Mouse (Mus musculus) mouse embryonic stem cell (cell line): ENCODE data around the gene Kcnk2.

ENCODE experiments used
- in situ Hi-C, 2 experiments: fragments of 300-500 bp; cut with MboI; formaldehyde crosslinking; loops; 1 replicate in 1 of 2; 3 replicates in 1 of 2; pipeline ENCODE4 v1.14.3; 2019 to 2020; ENCODE audit warnings: low sequenced_read_pairs in 2 of 2, low pct_unique_long_range_greater_than_20kb in 1 of 2, mixed read lengths in 1 of 2; ENCODE audit not compliant: unreplicated experiment in 1 of 2

The Kcnk2 gene

GRCm38 (mm10) chr1:189402223-189402943 is at the start of gene Kcnk2:
Kcnk2 (minus strand) TSS chr1:189402273.
- in situ Hi-C loops = no loop called here

- in situ Hi-C loops = no loop called here
These were observed 38.7 kb upstream of the Kcnk2 start for GRCm38 (mm10) chr1:189440741-189441140.

GRCm38 (mm10) chr1:189437126-189437525 is 35.1 kb upstream of the Kcnk2 start:
- in situ Hi-C loops = no loop called here

DNA sequence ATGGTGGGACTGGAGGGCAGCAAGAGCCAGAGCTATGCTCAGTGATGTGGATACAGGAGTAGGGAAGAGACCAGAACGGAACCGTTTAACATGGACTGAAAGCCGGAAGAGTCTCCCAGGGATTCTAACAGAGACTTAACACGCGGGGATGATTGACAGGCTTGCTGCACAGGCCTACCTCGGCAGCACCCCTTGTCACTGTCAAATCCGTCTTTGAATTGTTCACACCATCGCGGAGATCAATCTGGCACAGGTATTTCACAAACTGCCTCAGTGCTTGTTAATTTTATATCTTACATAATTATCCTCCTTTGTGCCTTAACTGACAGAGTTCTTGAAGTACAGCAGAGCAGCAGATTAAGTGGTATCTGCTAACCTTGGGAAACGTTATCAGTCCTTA is 33.4 kb upstream of the Kcnk2 start:
- in situ Hi-C loops = no loop called here

- in situ Hi-C loops = no loop called here
These were observed 29.4 kb upstream of the Kcnk2 start for GRCm38 (mm10) chr1:189431479-189431878.

GRCm38 (mm10) chr1:189430534-189430933 is 28.5 kb upstream of the Kcnk2 start:
- in situ Hi-C loops = no loop called here

GRCm38 (mm10) chr1:189429566-189429965 is 27.5 kb upstream of the Kcnk2 start:
- in situ Hi-C loops = no loop called here

- in situ Hi-C loops = no loop called here
These were observed 24.2 kb upstream of the Kcnk2 start for GRCm38 (mm10) chr1:189426252-189426651.

DNA sequence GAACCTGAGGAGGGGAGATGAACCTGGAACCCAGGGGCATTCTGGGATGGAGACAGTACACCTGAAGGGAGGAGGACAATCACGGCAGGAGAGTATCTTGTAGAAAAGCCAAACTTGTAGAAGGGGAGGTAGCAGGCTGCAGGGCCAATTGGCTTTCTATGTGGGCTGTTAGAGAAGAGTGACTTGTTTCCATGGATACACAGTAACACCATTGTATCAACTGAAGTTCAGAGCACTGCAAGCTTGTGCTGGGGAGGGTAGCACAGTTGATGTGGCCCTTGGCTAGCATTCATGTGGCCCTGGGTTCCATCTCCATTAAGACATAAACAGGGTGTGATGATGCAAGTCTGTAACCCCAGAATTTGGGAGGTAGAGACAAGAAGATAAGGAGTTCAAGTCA is 17.8 kb upstream of the Kcnk2 start:
- in situ Hi-C loops = no loop called here

DNA sequence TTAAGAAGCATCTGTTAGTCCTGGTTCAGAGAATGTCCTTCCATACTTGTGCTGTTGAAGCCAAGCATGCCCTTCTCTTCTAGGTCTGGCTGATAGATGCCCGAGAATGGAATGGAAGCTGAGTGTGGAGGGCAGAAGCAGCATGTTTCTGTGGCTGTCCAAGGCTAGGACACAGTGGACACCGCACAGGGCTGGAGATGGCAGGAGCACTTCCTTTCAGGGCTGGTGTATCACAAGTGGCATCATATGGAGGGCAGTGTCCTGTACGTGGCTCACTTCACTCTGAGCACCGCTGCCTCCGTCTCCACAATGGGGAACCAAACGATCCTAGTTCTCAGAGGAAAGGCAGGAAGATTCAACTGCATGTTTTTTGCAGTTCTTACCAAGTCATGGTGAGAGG is 7.8 kb upstream of the Kcnk2 start:
- in situ Hi-C loops = no loop called here

DNA sequence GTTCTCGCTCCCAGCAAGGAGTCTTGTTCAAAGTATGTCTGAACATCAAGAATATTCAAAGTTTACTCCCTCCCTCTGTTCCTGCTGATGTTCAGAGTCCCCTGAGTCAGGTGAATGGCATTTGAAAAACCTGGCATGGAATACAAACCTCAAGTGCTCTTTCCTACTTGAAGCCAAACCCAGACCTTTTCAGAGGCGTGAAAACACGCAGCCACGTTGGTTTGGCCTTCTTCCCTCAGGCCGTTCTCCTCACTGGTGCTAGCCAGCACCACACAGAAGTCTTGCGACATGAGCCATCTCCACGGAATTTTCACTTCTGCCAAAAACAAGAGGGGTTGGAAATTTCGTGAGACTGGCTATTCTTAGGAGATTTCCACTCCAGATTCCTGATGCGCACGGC is 3.1 kb upstream of the Kcnk2 start:
- in situ Hi-C loops = no loop called here

GRCm38 (mm10) chr1:189403546-189403945 is 1.5 kb upstream of the Kcnk2 start:
- in situ Hi-C loops = no loop called here

GRCm38 (mm10) chr1:189403139-189403538 is 1.1 kb upstream of the Kcnk2 start:
- in situ Hi-C loops = no loop called here

DNA sequence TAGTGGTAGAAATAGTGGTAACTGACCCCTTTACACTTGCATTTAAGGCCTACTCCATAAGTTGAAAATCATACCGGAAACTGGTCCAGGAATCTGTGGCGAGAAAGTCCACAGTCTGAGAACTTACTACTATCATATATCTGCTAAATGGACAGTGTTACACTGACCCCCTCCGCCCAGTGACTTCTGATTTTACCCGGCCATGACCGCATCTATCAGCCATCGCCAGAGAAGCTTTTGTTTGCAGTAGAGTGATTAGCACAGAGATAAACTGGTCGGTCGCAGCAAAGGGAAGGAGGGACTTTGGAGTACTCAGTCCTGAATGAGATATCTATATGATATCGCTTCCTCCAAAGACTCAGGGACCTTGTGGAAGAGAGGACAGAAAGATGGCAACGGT is 15.2 kb downstream of the Kcnk2 start:
- in situ Hi-C loops = no loop called here

GRCm38 (mm10) chr1:189386141-189386540 is 15.9 kb downstream of the Kcnk2 start:
- in situ Hi-C loops = no loop called here

- in situ Hi-C loops = no loop called here
These were observed 34.4 kb downstream of the Kcnk2 start for GRCm38 (mm10) chr1:189367722-189368121.

DNA sequence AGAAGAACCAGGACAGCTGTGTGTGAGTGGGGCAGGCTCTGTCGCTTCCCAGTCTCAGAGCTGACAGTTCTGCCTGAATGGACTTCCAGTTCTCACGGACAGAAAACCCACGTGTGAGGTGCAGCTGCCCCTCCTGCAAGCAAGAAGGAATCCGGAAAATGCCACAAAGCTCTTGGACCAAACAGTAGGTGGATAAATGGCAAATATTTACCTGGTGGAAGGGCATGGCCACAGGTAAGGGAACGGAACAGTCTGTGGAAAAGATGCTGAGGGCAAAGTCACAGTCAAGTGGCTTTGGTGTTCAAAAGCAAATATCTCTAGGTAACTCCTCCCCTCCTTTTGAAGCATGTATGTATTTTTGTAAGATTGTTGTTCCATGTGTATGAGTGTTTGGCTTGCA is 37.9 kb downstream of the Kcnk2 start:
- in situ Hi-C loops = no loop called here

DNA sequence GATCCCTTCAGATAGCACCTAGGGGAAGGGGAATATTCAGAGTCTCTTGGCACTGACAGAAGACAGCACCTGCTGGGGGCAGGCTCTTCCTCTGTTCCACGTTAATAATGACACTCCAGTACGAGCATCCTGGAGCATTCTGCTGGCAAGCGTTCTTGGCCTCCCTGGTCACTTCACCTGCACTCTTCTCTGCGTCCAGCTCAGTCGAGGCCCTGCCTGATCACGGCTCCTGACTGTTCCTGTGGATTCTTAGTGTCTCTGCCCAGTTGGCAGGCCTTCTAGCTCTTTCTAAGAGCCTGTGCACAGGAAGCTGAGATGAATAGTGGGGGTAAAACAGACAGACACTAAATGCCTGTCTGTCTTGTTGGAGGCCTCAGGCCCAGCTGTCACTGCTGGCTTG is 39.5 kb downstream of the Kcnk2 start:
- in situ Hi-C loops = no loop called here

GRCm38 (mm10) chr1:189359699-189360098 is 42.4 kb downstream of the Kcnk2 start:
- in situ Hi-C loops = no loop called here

DNA sequence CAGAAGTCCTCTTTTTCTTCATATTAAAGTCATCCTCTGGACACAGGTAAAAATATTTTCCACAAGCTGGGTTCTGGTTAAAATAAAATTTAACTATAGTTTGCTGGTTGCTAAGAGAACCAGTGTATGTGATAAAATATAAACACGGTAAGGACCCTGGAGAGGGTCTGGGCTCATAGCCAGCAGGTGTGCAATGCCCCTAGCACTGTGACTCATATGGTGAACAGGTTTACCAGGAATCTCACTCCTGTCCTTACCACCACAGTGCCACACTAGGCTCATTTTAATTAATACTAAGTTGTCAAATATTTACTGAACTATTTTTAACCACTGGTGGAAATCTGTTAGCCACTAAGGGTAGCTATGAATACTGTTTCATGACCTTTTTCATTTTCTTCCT is 48.2 kb downstream of the Kcnk2 start:
- in situ Hi-C loops = no loop called here

DNA sequence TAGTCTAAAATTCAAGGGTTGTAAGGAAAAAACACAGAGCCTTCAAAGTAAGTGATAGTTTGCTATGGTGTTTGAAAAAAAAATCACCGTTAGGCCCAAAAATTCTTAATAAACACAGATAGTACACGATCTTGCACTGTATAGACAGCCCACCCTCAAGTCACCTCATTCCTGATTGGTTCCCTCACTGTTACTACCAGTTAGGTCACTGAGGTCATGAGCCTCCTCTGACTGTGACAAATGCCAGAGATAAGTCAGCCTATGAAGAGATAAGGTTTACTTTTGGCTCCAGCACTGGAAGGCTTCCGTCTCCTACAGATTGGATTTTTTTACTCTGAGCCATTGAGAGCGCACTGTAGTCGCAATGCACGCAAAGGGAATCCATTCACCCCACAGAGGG is 50.3 kb downstream of the Kcnk2 start:
- in situ Hi-C loops = no loop called here
